Mouse (Mus musculus): ENCODE results near the gene Svopl. TPM values are rescaled to one million over a fixed set of nuclear protein-coding genes. Genes with fewer than 3 reads are reported as not detected.
A peak's percentile ranks its signal among the peaks of the same experiment; 100 is the strongest.

Gene Svopl
- 1.3 and 1.8 TPM in 2 replicates for polyA plus RNA-seq (2015; fragmentation: Nextera tagmentation; extraction: Ambion mirVana)

DNA sequence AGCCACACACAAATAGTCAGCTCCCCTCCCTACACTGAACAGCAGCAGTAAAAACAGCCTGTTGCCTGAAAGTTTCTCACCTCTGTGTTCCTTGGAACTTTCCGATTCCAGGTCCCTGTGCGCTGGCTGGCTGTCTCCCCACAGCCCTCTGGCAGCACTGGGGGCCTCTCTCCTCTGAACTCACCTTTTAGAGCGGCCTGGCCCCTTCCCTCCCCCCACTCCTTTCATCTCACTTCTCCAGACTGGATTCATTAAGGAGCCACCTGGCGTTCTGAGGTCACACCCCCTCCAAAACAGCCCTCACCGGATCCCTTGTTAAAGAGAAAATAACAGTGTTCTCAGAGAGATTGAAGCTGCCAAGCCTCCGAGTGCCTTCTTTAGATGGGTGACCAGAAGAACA lies at the start of gene Svopl:
Gene Svopl, minus strand, starts transcription at position 159 of the 400 bp plus-strand sequence.
- no peak within 1 kb of the TSS for H3K9ac ChIP-seq
- H3K27me3 ChIP-seq = no peaks in the 10 kb centered on the region
- peak; percentile 60; the same call in 1 of the 2 replicates for ATAC-seq (ENCODE audit: insufficient number of reproducible peaks, low FRiP score, low TSS enrichment, low read depth)
- peak within 1 kb of the TSS; percentile 47 for H3K27ac ChIP-seq
- H3K4me1 ChIP-seq = peaks cover 18% of the 10 kb centered on the region
- no peak within 1 kb of the TSS for H3K4me2 ChIP-seq
- WGBS = 13% methylated on average over 6 of the region's 6 CpGs
- no peaks in the 10 kb centered on the region for H3K36me3 ChIP-seq
- H3K9me3 ChIP-seq = no peaks in the 10 kb centered on the region
- no peak within 1 kb of the TSS for H3K4me3 ChIP-seq

DNA sequence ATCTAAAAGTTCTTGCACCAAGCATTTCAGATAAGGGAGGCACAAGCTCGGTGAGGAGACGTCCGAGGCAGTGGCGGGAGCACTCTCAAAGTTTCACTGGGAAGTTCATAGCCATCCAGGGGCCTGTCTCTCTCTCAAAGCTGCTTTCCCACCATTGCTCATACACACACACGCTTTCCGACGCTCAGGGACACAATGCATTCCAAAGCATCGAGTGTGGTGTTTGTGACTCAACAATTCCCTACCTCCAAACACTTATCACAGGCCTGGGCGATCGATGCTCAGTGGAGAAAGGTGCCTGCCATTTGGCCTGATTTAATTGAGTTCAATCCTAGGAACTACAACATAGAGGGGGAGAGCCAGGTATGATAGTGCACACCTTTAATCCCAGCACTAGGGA lies 47.9 kb upstream of the Svopl start:
- no peak for ATAC-seq (ENCODE audit: insufficient number of reproducible peaks, low FRiP score, low TSS enrichment, low read depth)
- Histone ChIP-seq H3K9me3 (no peaks in the 10 kb centered on the region), H3K4me3 (no peak overlapping the region), H3K4me1 (no peaks in the 10 kb centered on the region), H3K27ac (no peak overlapping the region), H3K27me3 (no peaks in the 10 kb centered on the region), H3K9ac (no peak overlapping the region), H3K36me3 (no peaks in the 10 kb centered on the region), H3K4me2 (no peak overlapping the region)
- 92% methylated on average over 10 of the region's 10 CpGs for WGBS

DNA sequence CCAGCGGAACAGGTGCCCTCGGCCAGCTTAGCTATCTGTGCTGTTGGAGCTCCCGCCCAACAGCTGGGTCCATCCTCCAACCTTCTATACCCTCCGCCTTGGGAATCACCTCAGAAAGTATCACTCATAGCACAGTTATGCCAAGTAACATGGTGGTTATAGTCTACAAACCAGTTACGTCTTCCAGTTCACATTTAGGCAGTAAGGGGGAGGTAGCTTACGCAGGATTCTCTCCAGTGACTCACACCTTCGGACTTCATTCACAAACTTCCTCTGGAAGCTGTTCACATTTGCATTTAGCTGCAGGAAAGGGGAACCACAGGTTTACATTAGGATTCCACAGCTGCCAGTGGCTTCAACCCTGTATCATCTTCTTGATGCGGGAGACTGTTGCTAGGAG lies 45.7 kb upstream of the Svopl start:
- WGBS = 93% methylated on average over 8 of the region's 8 CpGs
- Histone ChIP-seq H3K9ac (no peak overlapping the region), H3K27ac (no peak overlapping the region), H3K4me1 (no peaks in the 10 kb centered on the region), H3K27me3 (no peaks in the 10 kb centered on the region), H3K4me2 (no peak overlapping the region), H3K4me3 (no peak overlapping the region), H3K36me3 (no peaks in the 10 kb centered on the region), H3K9me3 (no peaks in the 10 kb centered on the region)
- no peak for ATAC-seq (ENCODE audit: insufficient number of reproducible peaks, low FRiP score, low TSS enrichment, low read depth)

DNA sequence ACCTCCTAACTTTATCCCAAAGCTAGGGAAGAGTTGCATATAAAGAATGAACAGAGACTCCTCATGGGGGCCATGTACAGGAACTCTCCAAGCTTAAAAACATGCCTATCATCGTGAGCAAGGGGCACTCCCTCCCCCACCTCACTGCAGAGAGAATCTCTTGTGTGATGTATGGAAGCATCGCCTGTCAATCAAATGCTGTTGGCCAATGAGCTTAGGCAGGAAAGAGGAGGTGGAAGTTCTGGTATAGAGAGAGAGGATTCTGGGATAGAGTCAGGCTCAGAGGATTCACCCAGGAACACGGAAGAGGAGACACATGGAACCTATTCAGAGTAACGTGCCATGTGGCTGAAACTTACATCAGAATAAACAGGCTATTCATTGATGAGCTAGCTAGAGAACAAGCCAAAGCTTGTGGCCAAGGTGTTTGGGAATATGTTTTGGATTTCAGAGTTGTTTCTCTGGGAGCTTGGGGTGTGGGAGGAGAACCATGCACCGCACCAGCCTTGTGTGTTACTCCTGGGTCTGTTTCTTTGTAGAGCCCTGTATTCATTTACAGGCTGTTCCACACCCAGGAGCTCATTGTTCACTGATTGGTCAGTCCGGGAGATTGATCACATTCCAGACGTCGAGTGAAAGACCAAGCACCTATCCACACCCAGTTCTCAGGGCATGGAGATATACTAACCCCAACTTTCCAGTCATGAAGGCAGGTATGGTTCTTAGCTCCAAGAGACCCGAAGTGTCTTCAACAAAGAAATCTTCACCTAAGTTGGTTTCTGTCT lies 40.6 kb upstream of the Svopl start:
- Histone ChIP-seq H3K4me3 (no peak overlapping the region), H3K4me2 (no peak overlapping the region), H3K27ac (no peak overlapping the region), H3K36me3 (no peaks in the 10 kb centered on the region), H3K27me3 (no peaks in the 10 kb centered on the region), H3K9ac (no peak overlapping the region), H3K4me1 (peaks cover 2% of the 10 kb centered on the region; the same call in 1 of the 2 replicates), H3K9me3 (no peaks in the 10 kb centered on the region)
- WGBS = 70% methylated on average over 9 of the region's 9 CpGs
- ATAC-seq (ENCODE audit: insufficient number of reproducible peaks, low FRiP score, low TSS enrichment, low read depth) = no peak

DNA sequence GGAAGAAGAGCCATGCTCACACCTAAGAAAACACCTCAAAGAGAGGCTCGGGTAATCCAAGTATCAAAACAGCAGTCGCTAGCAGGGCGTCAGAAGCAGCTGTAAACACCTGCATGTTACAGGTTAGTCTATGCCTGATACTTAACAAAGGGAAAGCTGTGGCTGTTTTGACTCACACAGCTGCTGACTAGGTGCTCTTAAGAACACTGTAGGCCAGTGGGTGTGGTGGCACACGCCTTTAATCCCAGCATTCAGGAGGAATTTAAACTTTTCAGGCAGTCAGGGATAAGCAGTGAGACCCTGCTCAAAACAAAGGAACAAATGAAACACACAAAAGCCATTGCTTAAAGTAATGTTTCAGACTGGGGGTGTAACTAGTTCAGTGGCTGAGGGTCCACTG lies 36.4 kb upstream of the Svopl start:
- H3K27ac ChIP-seq = no peak overlapping the region
- no peak for ATAC-seq (ENCODE audit: insufficient number of reproducible peaks, low FRiP score, low TSS enrichment, low read depth)
- no peaks in the 10 kb centered on the region for H3K27me3 ChIP-seq
- no peak overlapping the region for H3K4me2 ChIP-seq
- peaks cover 14% of the 10 kb centered on the region for H3K4me1 ChIP-seq
- no peaks in the 10 kb centered on the region for H3K9me3 ChIP-seq
- no peaks in the 10 kb centered on the region for H3K36me3 ChIP-seq
- WGBS = 35% methylated on average over 4 of the region's 4 CpGs
- no peak overlapping the region for H3K4me3 ChIP-seq
- no peak overlapping the region for H3K9ac ChIP-seq

DNA sequence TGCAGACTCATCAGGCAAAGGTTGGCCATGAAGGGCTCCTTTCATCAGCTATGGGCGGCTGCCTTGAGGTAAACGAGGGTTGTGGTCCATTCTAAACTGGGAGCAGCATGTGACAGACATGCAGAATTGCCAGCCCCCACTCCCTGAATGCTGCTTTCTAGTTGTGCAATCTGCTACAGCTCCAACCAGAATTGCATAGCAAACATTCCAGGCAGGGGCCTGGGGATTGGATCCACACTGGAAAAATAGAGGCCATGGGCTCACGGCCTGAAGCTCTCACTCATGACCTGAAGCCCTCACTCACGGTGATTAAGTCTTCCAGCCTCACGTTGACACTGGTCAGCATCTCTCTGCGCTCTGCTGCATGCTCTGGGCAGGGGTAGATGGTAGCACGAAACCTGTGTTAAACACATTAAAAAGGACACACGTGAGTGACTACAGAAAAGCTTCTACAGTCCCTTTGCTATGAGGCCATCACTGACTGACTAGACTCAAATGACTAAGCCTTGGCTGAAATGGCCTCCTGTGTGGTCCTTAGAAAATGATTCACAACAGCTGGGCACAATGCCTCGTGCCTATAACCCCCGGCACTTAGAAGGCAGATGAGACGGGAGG lies 35.0 kb upstream of the Svopl start:
- H3K4me3 ChIP-seq = no peak overlapping the region
- no peaks in the 10 kb centered on the region for H3K9me3 ChIP-seq
- peak; percentile 22; the same call in 1 of the 2 replicates for ATAC-seq (ENCODE audit: insufficient number of reproducible peaks, low FRiP score, low TSS enrichment, low read depth)
- no peak overlapping the region for H3K4me2 ChIP-seq
- whole genome bisulfite sequencing = 42% methylated on average over 11 of the region's 11 CpGs
- H3K9ac ChIP-seq = no peak overlapping the region
- no peaks in the 10 kb centered on the region for H3K27me3 ChIP-seq
- no peaks in the 10 kb centered on the region for H3K36me3 ChIP-seq
- peak overlapping the region; percentile 57 for H3K27ac ChIP-seq
- H3K4me1 ChIP-seq = peaks cover 14% of the 10 kb centered on the region

DNA sequence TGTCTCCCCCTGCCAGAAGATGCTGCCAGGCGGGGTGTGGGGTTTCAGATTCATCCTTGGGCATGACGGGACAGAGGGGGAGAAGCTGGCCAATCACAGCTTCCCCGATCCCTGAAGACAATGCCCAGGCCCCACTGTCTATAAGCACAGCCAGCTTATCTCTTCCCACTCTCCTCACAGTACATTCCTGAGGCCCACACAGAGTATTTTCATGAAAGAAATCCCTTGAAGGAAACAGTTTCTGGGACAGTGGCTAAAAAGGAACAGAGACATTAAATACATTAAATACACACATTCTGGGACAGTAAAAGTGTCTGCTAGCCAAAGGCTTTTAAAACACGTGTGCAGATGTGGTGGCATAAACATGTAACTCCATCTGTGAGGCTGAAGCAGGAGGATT lies 33.6 kb upstream of the Svopl start:
- H3K36me3 ChIP-seq = no peaks in the 10 kb centered on the region
- 60% methylated on average over 4 of the region's 4 CpGs for WGBS
- no peaks in the 10 kb centered on the region for H3K27me3 ChIP-seq
- no peak overlapping the region for H3K9ac ChIP-seq
- H3K27ac ChIP-seq = no peak overlapping the region
- ATAC-seq (ENCODE audit: insufficient number of reproducible peaks, low FRiP score, low TSS enrichment, low read depth) = no peak
- H3K4me2 ChIP-seq = no peak overlapping the region
- H3K4me1 ChIP-seq = peaks cover 14% of the 10 kb centered on the region
- H3K4me3 ChIP-seq = no peak overlapping the region
- H3K9me3 ChIP-seq = no peaks in the 10 kb centered on the region

DNA sequence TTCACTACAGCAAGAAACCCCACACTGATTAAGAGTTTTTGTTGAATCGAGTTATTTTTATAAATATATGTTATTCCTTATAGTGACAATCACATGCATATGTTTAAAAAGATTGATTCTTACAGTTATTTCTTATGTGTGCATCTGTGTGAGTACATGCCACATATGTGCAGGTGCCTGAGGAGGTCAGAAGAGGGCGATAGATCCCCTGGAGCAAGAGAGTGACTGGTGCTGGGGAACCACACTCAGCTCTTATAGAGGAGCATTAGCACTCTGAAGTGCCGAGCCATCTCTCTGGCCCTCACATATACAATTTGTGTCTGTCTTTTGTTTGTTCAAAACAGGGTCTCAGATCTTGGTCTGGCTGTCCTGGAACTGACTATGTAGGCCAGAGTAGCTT lies 26.8 kb upstream of the Svopl start:
- H3K9ac ChIP-seq = no peak overlapping the region
- H3K4me3 ChIP-seq = no peak overlapping the region
- H3K36me3 ChIP-seq = no peaks in the 10 kb centered on the region
- H3K9me3 ChIP-seq = no peaks in the 10 kb centered on the region
- H3K4me1 ChIP-seq = no peaks in the 10 kb centered on the region
- 89% methylated on average over 3 of the region's 3 CpGs for WGBS
- no peak overlapping the region for H3K4me2 ChIP-seq
- H3K27ac ChIP-seq = no peak overlapping the region
- no peak for ATAC-seq (ENCODE audit: insufficient number of reproducible peaks, low FRiP score, low TSS enrichment, low read depth)
- H3K27me3 ChIP-seq = no peaks in the 10 kb centered on the region

DNA sequence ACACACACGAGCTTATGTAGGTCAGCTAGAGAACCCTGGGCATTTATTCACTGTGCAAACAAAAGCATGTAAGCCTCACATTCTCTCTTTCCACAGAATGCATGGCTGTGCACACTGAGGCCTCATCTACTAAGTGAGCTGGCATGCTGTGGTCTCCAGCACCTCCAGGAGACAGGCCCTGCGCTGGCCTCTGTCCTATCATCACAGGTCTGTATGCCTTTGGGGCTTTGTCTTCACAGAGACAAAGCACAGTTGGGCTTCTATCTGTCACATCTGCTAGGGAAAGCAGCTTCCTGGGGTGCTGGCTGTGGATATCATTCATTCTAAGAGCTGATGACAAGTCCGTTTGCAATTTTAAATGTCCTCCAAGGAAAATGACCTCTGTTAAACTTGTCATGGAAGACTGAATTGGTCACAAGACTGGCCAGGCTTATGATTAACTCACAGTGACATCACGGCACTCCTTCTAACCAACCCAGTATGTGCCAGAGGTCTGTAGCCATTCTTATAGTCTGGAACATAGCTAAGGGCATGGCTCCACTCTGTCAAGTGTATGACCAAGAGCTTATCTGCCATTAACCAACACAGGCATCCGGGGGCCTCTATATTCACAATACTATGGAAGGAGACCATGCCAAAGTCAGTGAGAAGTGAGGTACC lies 25.5 kb upstream of the Svopl start:
- 81% methylated on average over 5 of the region's 5 CpGs for WGBS
- ATAC-seq (ENCODE audit: insufficient number of reproducible peaks, low FRiP score, low TSS enrichment, low read depth) = no peak
- no peak overlapping the region for H3K9ac ChIP-seq
- H3K27me3 ChIP-seq = no peaks in the 10 kb centered on the region
- H3K4me1 ChIP-seq = no peaks in the 10 kb centered on the region
- H3K36me3 ChIP-seq = no peaks in the 10 kb centered on the region
- H3K27ac ChIP-seq = no peak overlapping the region
- H3K4me2 ChIP-seq = no peak overlapping the region
- H3K9me3 ChIP-seq = no peaks in the 10 kb centered on the region
- no peak overlapping the region for H3K4me3 ChIP-seq

DNA sequence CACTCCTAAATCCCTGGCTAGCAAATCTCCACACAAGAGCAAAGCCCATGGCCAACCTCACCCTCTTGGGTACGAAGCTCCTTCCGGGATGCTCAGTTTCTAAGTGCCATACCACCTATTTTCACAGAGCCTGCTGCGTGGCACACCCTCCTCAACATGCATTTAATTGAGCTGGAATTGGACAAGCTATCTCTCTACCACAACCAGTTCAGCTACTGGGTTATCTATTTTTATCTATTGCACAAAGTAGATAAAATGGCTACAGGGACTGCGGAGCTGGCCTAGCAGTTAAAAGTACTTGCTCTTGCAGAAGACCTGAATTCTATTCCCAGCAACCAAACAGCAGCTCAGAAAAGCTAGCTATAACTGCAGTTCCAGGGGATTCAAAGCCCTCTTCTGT lies 24.5 kb upstream of the Svopl start:
- Histone ChIP-seq H3K4me1 (peaks cover under 1% of the 10 kb centered on the region; the same call in 1 of the 2 replicates), H3K9me3 (no peaks in the 10 kb centered on the region)
- 86% methylated on average over 4 of the region's 4 CpGs for WGBS

DNA sequence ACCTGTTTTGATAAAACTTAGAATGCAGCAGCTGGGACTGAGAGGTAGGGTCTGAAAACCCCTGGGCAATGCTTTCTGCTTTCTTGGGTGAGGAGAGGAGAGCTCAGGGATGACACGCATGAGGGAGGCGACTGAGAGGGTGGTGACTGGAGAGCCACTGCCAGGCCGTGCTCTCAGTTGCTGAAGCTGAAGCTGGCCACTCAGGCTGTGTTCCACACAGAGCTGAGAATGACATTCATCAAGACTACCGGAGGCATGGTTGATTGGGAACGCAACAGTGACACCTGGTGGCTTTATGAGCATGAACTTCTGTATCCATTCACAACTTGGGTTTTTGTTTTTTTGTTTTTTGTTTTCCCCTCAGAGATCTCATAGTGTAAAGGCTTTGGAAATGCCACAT lies 19.4 kb upstream of the Svopl start:
- Histone ChIP-seq H3K27me3 (no peaks in the 10 kb centered on the region), H3K36me3 (no peaks in the 10 kb centered on the region), H3K4me1 (peaks cover 10% of the 10 kb centered on the region), H3K27ac (no peak overlapping the region), H3K9me3 (no peaks in the 10 kb centered on the region), H3K9ac (no peak overlapping the region), H3K4me2 (no peak overlapping the region), H3K4me3 (no peak overlapping the region)
- WGBS = 3% methylated on average over 5 of the region's 5 CpGs
- ATAC-seq (ENCODE audit: insufficient number of reproducible peaks, low FRiP score, low TSS enrichment, low read depth) = peak; percentile 48; the same call in 1 of the 2 replicates

More for the DNA sequence above, 24.5 kb upstream of the Svopl start:
- H3K4me3 ChIP-seq = no peak overlapping the region
- no peak overlapping the region for H3K9ac ChIP-seq
- no peaks in the 10 kb centered on the region for H3K36me3 ChIP-seq
- H3K4me2 ChIP-seq = no peak overlapping the region
- no peak overlapping the region for H3K27ac ChIP-seq
- H3K27me3 ChIP-seq = no peaks in the 10 kb centered on the region
- ATAC-seq (ENCODE audit: insufficient number of reproducible peaks, low FRiP score, low TSS enrichment, low read depth) = no peak

DNA sequence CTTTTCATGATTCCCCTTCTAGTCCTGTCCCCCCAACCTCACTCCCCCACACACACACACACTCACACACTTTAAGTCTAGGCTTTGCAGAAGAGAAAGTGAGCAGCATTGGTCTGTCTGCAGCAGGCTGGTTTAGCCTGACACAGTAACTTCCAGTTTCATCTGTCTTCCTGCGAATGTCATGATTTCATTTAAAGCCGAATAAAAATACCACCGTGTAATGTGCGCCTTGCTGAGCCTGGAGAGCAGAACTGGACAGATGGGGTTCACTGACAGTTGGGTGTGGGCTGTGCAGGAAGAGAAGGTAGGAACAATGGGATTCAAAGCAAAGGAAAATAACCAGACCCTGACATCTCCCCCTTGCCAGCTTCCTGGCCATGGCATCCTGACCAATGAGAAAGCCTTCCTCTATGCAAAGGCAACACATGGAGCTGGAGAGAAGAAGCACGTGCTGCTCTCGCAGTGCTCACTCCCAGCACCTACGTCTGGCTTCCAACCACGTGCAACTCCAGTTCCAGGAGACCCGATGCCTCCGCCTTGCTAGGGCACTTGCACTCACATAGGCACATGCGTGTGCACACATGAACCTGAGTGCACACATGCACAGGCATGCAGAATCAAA lies 18.8 kb upstream of the Svopl start:
- no peak overlapping the region for H3K27ac ChIP-seq
- no peak overlapping the region for H3K9ac ChIP-seq
- H3K36me3 ChIP-seq = no peaks in the 10 kb centered on the region
- H3K27me3 ChIP-seq = no peaks in the 10 kb centered on the region
- ATAC-seq (ENCODE audit: insufficient number of reproducible peaks, low FRiP score, low TSS enrichment, low read depth) = no peak
- peaks cover 10% of the 10 kb centered on the region for H3K4me1 ChIP-seq
- H3K4me2 ChIP-seq = no peak overlapping the region
- 65% methylated on average over 11 of the region's 11 CpGs for WGBS
- H3K4me3 ChIP-seq = no peak overlapping the region
- H3K9me3 ChIP-seq = no peaks in the 10 kb centered on the region
